Mouse (Mus musculus) kidney, postnatal 14 days (tissue): ENCODE measurements around the gene Tmem135.

Experiments
- DNase-seq: peaks from one replicate; pipeline ENCODE4 v3.0.0; 2022; ENCODE audit warnings: mixed read lengths

The Tmem135 gene

DNA sequence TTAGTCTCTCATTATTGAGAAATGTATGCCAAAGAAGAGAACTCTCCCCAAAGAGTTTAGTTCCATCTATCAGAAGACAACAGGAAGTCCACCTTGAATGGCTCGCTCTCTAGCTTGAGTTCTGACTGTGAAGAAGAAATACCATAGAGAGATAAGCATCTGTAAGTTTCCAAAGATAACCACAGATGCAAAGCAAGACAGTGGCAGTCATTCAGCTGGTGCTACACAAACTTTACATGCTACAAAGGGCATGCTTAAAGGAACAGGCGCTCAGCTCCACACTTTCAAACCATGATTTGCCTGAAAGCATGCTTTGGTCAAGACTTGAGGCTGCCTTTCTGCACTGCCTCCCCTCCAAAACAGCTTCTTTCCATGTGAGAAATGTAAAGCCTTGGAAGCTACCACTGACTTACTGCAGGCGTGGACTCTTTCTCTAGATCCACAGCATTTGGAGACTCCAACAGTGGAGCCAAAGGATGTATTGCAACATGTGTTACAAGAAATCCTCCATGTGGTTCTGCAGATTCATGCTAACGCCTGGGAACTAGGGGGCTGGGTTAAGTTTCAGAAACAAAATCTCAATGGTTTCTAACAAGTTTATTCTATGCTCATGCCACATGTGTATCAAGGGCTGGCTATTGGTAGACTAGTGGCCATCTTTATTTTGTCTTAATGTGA is 232.1 kb downstream of the Tmem135 start:
- DNase-seq, result no peak

DNA sequence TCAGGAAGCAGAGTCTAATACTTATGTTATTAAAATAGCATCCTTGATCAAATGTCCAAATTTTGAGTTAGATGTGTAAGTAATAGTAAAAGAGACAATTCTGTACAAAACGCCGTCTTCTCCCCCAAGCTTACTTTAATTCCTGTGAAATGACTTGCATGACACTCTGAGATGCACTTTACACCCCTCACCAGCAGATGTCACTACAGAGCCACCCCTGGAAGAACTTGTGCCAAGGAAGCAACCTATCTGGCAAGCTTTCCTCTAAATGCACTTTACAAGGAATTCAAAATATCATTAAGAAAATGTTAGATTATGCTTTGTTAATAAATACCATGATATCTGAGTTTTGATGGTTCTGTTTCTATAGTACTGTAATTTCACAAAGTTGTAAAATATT is 235.4 kb downstream of the Tmem135 start:
- DNase-seq, result peak; percentile 80

- no peak for DNase-seq
Observed at GRCm38 (mm10) chr7:89165528-89165927, 238.5 kb downstream of the Tmem135 start.

GRCm38 (mm10) chr7:89161610-89162378 is 242.2 kb downstream of the Tmem135 start:
- DNase-seq, result no peak

DNA sequence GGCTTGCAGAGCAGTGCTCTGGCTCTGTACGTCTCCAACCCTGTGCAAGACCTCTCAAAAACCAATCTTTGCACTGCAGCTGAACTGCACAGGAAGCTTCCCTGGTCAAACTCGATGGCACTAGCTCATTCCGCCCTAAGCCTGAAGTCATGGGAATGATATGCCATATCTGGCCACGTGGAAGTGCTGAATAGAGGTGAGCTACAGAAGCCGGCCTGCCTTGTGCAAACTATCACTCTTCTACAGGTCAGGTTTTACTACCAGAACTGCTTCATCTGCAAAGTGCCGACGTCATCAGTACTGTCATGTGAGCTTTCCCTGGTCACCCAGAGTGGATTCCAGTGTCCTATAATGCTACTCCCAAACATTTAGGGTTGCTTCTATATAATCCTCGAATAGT is 246.7 kb downstream of the Tmem135 start:
- no peak for DNase-seq

DNA sequence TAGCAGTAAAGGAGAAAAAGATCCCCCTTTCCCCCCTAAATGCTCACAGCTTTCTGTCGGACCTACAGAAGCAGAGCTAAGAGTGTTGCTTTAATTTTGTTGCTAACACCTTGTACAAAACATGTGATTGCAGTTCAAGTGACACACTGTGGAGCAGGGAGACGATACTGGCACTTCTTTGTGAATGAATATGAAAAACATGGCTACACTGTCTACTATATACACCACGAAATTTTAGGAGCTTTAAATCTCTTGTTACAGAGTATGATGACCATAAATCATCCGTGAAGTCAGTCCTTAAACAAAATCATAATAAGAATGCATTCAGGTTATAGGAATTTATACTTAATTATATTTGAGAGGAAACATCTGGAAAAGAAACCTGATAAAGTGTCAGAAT is 247.4 kb downstream of the Tmem135 start:
- no peak for DNase-seq

- DNase-seq, result peak; percentile 15
Observed at GRCm38 (mm10) chr7:89155741-89156140, 248.3 kb downstream of the Tmem135 start.

GRCm38 (mm10) chr7:89155223-89155622 is 248.8 kb downstream of the Tmem135 start:
- no peak for DNase-seq

GRCm38 (mm10) chr7:89151345-89151744 is 252.7 kb downstream of the Tmem135 start:
- DNase-seq, result peak; percentile 10

- DNase-seq, result no peak
Observed at GRCm38 (mm10) chr7:89140640-89141300, 263.3 kb downstream of the Tmem135 start.

GRCm38 (mm10) chr7:89134884-89135511 is 269.0 kb downstream of the Tmem135 start:
- DNase-seq, result no peak

DNA sequence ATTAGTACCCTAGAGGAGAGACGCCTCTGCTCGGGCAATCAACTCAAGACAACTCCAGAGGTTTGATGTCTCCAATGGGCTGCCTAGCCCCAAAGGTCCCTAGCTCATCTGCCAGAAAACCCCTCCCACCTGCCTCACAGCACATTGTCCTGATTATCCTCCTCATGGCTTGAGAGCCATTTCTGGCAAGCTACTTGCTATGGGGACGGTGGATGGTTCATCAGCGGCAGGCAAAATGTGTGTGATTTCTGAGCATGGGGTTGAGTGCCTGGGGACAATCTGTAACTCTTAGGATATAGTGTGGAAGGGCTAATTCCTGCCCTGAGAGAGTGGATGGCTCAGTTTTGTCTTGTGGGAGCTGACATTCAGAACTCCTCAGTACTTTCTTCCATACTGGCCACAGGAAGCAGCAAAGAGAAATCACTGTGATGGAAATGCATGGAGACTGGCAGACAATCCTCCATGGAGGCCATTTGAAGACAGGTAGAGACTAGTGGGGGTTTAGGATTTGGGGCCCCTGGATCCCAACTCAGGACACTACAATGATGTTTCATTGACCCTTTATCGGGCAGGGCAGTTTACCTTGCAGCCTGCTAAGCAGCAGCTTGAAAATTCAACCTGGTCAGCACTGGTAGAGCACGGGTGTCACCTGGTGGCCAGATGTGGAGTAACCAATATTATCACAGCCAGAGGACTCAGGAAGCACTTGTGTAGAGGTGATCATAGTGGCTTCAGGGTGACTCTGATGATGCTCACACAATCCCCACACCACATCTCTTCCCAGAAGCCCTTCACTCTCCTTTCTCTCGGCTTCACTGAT is 277.7 kb downstream of the Tmem135 start:
- DNase-seq, result peak; percentile 68

DNA sequence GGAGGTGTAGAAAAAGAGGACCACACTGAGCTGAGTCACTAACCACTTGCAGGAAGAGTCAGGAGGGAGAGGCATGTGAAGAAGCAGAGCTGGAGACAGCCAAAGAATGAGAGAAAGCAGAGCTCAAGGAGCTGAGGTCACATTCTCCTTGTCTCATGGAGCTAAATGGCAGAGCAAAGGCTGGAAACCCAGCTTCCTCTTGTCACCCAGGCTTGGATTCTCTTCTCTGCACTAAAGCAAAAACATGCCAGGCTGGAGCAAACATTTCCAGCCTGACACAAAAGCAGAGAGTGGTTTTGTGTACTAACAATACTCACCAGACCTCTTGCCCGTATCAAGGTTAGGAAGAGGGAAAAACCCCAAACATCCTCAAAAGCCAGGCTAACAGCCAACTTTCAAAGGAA is 287.8 kb downstream of the Tmem135 start:
- DNase-seq, result peak; percentile 33

GRCm38 (mm10) chr7:89115633-89116032 is 288.4 kb downstream of the Tmem135 start:
- DNase-seq, result peak; percentile 58

DNA sequence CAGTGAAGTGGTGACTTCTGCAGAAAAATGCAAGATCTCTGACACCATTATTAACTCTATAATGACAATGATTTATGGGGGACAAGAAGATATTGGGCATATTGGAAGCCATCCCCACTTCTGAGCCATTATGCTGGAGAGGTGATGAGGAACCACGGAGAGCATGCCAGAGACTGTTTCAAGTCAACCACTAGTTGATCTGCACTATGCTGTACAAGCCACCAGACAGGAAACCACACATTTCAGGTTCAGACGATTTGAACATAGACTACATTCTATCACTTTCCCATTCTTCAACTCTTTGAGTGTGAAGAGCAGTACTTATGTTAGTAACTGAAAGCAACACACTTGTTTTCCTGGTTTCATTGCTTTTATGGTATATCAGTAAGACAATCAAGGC is 297.6 kb downstream of the Tmem135 start:
- no peak for DNase-seq

- DNase-seq, result peak; percentile 11
Observed at GRCm38 (mm10) chr7:89099756-89100155, 304.3 kb downstream of the Tmem135 start.
